Mouse (Mus musculus): ENCODE data around the gene Map3k14. TPM values are rescaled to one million over a fixed set of nuclear protein-coding genes. Genes with fewer than 3 reads are reported as not detected.

The Map3k14 gene
- total RNA-seq, 2 experiments from 2014 or later = 4.5 to 4.7 TPM

DNA sequence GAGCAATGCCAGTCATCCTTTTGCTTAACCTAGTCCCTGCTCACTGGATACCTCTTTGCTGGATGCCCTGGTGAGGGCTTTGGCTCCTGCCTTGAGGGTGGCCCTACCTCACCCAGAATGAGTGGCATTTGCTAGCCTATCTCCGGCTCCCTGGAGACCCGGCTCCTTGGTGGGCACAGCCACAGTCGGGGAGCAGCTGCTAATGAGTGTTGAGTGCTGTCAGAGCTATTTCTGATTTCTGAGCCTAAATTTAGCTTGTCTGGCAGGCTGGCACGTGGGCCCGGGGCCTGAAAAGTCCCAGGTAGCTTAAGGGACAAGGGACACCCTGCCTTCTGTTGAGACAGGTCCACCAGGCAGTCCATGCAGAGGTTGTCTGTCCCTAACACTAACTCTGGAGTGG lies 90.1 kb downstream of the Map3k14 start:
- DNase-seq (ENCODE audit: low spot score in 2 of 2) = no peak

DNA sequence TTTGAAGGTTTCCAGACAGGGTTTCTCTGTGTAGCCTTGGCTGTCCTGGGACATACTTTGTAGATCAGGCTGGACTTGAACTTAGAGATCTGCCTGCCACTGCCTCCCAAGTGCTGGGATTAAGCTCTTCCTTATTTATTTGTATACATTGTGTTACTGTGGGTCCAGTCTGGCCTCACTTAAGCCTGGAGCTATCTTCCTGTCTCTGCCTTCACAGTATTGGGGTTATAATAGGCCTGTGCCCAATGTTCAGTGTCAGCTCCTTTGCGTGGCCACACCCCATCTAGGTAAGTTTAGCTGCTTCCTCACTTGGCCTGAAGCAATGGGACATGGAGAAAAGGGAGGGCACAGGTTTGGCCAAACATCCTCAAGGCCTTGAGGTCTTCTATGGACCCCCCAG lies 90.8 kb downstream of the Map3k14 start:
- no peak for DNase-seq (ENCODE audit: low spot score in 2 of 2)

DNA sequence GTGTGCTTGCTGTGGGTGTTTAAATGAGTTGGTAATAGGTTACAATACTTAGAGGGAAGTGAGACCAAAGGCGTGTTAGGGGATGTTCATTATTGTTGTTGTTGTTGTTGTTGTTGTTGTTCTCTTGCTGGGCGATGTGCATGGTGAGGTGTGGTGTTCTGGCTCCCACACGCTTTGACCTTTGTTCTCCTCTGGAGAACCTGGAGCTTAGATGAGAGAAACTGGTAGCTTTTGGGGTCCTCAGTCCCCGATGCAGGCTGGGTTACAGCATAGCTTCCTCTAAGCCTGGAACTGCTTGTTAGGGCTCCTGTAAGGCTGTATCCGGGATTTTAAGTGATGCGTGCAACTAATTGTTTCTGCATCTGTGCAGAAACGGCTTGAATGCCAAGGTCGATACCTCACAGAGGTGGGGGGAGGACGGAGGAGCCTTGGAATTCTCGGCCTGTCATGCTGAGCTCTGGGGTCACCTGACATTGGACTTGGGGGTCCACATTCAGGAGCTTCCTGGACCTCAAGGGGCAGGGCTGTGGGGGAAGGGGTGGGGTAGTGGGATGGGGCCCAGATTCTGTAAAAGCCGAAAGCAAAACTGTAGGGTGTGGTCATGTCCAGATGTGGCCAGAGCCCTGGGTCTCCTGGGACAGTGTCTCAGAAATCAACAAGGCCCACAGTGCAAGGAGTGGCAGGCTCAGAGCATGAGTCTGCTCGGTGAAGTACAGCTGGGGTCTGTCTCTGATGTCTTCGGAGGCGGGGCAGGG lies 91.4 kb downstream of the Map3k14 start:
- DNase-seq (ENCODE audit: low spot score in 2 of 2) = no peak

DNA sequence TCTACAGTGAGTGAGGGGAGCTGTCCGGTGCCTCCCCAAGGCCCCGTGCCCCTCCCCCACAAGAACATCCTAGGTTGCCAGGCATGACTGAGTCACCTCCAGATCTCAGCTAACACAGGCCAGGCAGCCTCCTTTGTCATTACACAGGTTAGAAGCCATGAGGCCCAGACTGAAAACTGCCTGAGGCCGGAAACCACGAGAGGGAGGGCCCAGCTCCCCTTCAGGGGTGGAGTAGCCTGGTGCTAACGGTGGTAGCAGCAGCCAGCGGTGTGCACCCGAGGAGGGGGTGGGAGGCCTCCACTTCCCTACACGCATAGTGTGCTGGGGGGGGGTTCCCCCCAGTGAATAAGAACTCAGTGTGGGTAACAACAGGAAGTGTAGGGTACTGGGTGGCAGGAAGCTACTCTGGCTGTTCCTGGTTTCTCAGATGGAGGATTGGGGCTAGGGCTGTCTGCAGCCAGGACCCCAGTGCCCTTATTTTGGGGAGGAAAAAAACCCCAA lies 92.3 kb downstream of the Map3k14 start:
- DNase-seq (ENCODE audit: low spot score in 2 of 2) = no peak

DNA sequence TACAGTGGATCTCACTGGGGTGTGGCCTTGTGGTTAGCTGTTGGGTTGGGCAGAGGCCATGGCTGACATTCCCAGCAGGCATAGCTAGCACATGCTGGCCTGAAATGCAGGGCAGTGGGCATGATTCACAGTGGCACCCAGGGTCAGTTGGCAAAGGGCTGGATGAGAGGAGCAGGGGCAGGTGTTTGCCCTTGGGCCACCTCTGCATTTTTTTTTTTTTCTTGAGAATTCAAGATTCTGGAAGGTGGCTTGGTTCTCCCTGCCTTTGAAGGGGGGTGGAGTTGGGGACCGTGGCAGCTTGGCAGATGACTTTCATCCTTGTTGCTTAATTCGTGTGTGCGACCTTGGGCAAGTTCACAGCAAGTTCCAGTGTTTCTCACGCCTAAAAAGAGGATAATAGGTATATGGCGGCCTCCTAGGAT lies 92.8 kb downstream of the Map3k14 start:
- no peak for DNase-seq (ENCODE audit: low spot score in 2 of 2)

DNA sequence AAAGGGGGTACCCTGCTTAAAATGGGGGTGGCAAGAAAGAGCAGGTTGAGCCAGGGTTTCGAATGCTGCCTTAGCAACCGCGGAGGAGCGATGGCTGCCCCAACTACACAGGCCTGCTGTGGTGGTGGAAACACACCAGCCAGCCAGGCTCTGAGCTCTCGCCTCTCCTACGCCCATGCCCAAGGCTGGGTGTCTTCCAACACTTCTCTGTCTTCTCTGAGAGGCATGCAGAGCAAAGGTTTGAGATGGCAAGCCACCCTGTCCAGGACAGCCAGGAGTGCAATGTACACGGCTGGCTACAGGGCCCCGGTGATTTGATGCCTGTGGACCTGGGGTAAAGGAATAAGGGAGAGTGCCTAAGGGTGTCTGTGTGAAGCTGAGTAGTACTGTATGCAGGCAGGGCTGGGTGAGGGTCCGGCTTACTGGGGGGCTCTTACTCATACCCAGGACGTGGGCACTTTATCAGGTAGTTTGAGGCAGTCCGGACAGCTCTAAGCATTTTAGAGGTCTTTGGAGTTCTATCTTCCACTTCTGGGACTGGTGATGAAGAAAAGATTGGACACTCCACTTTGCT lies 93.4 kb downstream of the Map3k14 start:
- no peak for DNase-seq (ENCODE audit: low spot score in 2 of 2)

DNA sequence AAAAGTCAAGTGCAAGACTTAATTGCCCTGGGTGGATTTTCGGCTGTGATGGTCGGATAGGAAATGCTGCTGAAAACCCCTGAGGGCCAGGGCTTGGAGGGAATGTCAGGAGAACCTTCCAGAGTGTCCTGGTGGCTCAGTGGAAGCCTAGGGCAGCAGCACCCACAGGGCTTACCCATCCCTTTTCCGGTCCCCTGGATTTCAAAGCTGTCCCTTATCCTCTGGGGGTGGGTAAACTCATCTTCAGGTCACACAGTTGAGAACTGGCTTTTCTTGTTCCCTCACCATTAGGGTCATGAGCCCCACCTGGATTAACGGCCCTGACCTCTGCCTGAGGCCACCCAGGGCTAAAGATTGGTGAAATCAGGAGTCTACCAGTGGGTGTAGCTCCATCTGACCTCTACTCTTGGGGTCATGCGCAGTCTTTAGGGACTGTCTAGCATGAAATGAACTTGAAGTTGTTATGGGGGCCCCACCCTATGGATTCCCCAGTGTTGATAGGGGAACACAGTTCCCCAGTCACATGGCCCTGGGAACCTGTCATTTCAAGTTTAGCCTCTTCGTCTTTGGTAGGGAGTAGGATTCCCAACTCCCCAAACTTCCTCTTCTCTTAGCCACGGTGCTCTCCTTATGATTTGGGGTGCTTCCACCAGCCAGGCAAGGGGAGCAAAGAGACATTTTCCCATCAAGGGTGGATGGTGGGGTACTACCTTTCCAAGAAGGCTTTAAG lies 94.1 kb downstream of the Map3k14 start:
- DNase-seq (ENCODE audit: low spot score in 2 of 2) = no peak

DNA sequence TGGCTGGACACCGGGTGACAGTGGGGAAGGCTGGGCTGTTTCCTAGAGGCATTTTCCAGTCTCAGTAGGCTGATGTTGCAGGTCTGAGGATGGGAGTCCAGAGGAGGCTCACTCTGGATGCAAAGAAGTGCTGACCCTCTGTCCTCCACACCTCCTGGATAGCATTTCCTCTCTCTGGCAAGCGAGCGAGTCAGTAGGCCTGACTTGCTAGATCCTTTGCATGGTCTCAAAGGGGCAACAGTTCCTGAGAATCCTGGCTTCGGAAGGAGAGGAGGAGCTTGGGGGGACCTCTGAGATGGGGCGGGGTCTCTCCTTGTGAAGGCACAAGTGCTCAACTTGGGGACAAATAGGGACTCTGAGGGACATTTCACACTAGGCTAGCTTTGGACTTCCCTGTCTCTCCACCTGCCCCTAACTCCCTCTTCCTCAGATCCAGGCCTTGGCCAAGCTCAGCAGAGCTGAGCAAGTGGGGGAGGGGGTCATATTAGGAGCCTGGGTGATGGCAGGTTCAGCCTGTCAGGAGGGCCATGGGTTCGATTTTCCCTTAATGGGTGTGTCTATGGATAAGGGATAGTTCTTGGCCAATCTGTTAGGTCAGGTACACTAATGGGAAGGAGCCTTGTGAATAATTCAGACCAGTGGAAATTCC lies 94.8 kb downstream of the Map3k14 start:
- no peak for DNase-seq (ENCODE audit: low spot score in 2 of 2)

DNA sequence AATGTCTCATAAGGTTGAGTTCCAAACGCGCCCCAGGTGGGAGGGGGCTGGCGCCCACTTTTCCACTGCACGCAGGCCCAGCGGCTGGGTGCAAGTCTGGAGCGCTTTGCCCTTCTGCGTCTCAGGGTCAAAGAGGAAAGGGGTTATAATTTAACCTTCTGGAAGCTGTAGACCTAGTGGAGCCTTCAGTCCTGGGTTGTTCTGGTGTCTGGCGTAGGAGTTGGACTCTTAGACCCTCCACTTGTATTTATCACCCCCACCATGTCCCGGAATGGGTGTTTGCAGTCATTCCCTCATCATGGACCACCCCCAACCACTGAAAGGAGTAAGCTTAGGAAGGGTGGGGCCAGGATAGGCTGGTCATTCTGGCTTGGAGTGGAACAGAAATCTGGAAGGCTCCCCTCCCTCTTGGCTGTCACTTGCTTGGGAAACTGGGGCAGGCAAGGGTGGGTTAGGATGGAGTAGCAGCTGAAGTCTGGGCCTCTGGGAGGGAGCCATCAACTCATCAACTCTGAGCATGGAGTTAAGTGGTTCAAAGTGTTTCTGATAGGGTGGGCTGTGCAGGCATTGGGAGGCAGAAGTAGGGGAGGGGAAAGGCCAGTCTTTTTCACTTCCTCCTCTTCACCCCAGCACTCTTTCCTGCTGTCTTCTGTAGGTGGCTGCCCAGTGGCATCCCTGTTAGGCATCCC lies 95.4 kb downstream of the Map3k14 start:
- no peak for DNase-seq (ENCODE audit: low spot score in 2 of 2)

DNA sequence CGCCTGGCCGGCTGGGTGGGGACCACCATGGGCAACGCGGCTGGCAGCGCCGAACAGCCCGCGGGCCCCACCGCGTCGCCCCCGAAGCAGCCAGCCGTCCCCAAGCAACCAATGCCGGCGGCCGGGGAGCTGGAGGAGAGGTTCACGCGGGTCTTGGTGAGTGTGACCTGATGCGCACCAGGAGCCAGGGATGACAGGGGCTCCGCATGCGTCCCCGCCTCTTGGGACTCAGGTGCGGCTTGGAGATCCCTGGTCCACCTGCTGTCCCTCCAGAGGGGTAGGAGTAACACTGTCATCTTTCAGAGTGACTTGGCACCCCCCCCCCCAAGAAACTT lies 96.0 kb downstream of the Map3k14 start:
- DNase-seq (ENCODE audit: low spot score in 2 of 2) = no peak

DNA sequence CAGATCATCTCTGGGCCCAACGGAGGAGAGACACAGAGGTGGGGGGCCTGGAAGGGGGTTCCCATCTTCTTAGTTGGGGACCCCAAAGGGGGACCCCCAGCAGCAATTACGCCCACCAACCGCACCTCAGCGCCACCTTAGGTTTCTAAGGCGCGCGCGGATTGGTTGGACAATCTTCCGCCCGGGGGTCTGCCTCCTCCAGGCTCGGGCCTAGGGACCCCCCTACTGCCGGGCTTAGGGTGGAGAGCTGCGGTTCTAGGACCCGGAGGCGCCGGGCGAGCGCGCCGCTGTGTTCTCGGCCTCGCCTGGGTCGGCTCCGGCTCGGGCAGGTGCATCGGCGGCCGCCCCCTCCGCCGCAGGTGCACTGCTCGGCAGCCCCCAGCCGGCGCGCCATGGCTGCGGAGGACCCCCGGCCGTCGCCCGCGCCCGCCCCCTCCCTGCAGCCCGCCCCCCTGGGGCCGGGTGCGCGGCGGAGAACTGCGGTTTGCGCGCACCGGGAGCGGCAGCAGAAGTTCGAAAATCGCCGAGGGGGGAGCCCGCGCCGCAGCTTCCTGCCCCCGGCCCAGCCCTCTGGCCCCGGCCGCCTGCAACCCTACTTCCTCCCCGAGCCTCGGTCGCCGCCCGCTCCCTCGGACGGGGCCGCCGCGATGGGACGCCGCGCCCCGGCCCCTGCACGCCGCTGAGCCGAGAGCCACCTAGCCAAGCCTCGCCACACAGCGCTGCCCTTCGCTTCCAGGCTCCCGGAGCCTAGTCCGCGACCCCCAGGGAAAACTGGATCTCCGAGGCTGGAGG lies 96.6 kb downstream of the Map3k14 start, which contains the start of gene Fmnl1:
Gene Fmnl1 (plus strand): TSS at position 614 of the 792 bp plus-strand sequence.
- DNase-seq (ENCODE audit: low spot score in 2 of 2) = no peak

DNA sequence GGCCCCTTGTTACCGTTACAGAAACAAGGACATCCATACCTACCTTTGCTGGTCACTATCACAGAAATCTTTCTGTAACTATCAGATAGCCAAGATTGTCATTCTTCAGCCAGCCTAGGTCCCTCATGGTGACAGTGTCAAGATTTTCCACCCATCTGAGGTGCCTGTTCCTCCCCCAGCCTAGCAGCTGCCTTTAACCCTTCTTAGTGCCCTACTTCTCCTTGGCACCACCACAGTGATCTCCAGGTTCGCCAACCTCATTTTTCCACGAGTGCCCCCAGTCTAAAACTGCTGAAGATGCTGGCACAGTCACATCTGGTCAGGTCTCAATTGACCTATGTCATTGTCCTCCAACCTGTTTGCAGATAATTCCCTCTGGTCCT lies 97.2 kb downstream of the Map3k14 start:
- DNase-seq (ENCODE audit: low spot score in 2 of 2) = no peak

Other genes starting within 250 kb of the Map3k14 start
- gene Nmt1, start 239.3 kb downstream of the Map3k14 start, total RNA-seq (2021) = 100 to 1,000 TPM; 166 to 172 TPM
- 10 to 100 TPM; 68.9 to 69.0 TPM for gene Dcakd, start 239.1 kb downstream of the Map3k14 start, total RNA-seq (2021)
- gene Plcd3, start 165.8 kb downstream of the Map3k14 start, total RNA-seq (2021) = 10 to 100 TPM; 11.0 TPM
- 10 to 100 TPM; 75.1 to 90.2 TPM for gene Acbd4, start 165.8 kb downstream of the Map3k14 start, total RNA-seq (2021)
- 10 to 100 TPM; 53.7 to 57.3 TPM for gene Hexim1, start 151.2 kb downstream of the Map3k14 start, total RNA-seq (2021)
- gene Hexim2, start 135.0 kb downstream of the Map3k14 start, total RNA-seq (2021) = 10 to 100 TPM; 11.2 to 12.5 TPM
- gene Fmnl1, start 96.4 kb downstream of the Map3k14 start, total RNA-seq (2021) = 100 to 1,000 TPM; 132 to 148 TPM
- gene 1700023F06Rik, start 58.9 kb downstream of the Map3k14 start, total RNA-seq (2021) = 1 to 10 TPM; 1.6 to 2.2 TPM
- 1 to 10 TPM in 1 of 2 experiments, under 1 TPM in 1; 0.99 to 1.6 TPM for gene Spata32, start 49.0 kb downstream of the Map3k14 start, total RNA-seq (2021)
- gene Arhgap27, start 96.2 kb upstream of the Map3k14 start, total RNA-seq (2021) = 10 to 100 TPM; 10.5 to 12.1 TPM
- gene Plekhm1, start 145.2 kb upstream of the Map3k14 start, total RNA-seq (2021) = 10 to 100 TPM; 19.8 to 21.2 TPM
- not detected for gene Lrrc37a, start 237.1 kb upstream of the Map3k14 start, total RNA-seq (2021)